Mouse (Mus musculus) megakaryocyte, embryonic 14.5 days (primary cell): ENCODE data around the gene Rybp.

Experiments used
- FLI1 ChIP-seq: IDR thresholded peaks from 2 replicates; pipeline ENCODE4 v1.6.1; 2012; ENCODE audit warnings: low read length, inconsistent platforms, mixed read lengths
- GATA1 ChIP-seq: IDR thresholded peaks from 3 replicates; pipeline ENCODE4 v1.6.1; 2012; ENCODE audit warnings: mixed read lengths, low read length, inconsistent platforms, borderline replicate concordance

- TF ChIP-seq GATA1 (no peak), FLI1 (no peak)
Observed at GRCm38 (mm10) chr6:100219971-100220370, 67.3 kb downstream of the Rybp start.
